Mouse (Mus musculus): ENCODE measurements at regions not wholly inside any gene's neighbourhood (a gene's known extent, or its start where the extent isn't known, plus 50 kb on each side); places are given as distances from the start of the nearest gene placed in this dataset.
A peak's percentile ranks its signal among the peaks of the same experiment; 100 is the strongest.
"Not testable (repeated sequence)": the region's sequence is repeated elsewhere in the genome, so short reads cannot be mapped to it uniquely, and the experiment has no call there.

GRCm38 (mm10) chr17:13547657-13548360, 193.4 kb downstream of the Tcp10c start:
- DNase-seq, result no peak
- intact Hi-C loops (cut with DNase I), result no loop called here

DNA sequence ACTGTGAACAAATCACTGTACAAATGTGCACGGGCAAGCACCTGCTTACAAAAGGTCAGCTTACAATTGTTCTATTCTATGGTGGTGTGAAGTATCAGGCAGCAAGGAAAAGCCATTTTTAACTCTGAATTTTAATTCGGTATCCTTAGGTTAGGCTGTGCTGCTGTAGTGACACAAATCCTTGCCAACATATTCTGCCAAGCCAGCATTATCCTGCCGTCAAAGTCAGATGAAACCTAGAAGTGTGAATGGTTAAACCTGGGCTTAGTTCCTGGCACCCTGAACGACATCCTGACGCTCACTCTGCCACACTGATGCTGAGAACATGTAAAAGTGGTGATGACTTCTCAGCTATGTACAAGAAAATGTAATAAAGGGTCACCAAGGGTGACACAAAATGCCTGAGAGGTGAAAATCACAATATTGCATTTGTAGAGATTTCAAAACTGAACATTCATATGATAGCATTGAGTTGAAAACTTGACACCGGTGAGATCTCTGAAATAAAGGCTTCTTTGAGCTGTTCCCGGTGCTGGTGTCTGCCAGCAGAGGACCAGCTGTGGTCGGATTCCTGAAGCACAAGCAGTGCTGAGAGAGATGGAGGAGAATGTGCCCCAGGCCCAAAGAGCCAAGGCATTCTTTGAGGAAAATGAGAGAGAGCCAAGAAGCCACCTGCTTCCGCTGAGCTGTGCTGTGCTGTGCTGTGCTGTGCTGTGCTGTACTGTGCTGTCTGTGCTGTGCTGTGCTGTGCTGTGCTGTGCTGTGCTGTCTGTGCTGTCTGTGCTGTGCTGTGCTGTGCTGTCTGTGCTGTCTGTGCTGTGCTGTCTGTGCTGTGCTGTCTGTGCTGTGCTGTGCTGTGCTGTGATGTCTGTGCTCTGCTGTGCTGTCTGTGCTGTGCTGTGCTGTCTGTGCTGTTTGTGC, 195.9 kb downstream of the Tcp10c start:
- intact Hi-C loops (cut with DNase I), result no loop called here

GRCm38 (mm10) chr17:13550896-13551267, 196.5 kb downstream of the Tcp10c start:
- DNase-seq; intact Hi-C loops (cut with DNase I): not testable (repeated sequence)

More for the DNA sequence above, 195.9 kb downstream of the Tcp10c start:
- DNase-seq, result no peak

- intact Hi-C loops (cut with DNase I); DNase-seq: not testable (repeated sequence)
Observed at GRCm38 (mm10) chr17:13551693-13552404, 197.5 kb downstream of the Tcp10c start.

DNA sequence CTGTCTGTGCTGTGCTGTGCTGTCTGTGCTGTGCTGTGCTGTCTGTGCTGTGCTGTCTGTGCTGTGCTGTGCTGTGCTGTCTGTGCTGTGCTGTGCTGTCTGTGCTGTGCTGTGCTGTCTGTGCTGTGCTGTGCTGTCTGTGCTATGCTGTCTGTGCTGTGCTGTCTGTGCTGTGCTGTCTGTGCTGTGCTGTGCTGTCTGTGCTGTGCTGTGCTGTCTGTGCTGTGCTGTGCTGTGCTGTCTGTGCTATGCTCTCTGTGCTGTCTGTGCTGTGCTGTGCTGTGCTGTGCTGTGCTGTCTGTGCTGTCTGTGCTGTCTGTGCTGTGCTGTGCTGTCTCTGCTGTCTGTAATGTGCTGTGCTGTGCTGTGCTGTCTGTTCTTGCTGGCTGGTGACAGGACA, 198.5 kb downstream of the Tcp10c start:
- DNase-seq; intact Hi-C loops (cut with DNase I): not testable (repeated sequence)

- DNase-seq, result peak; percentile 66 to 70
- intact Hi-C loops (cut with DNase I), result not testable (repeated sequence)
Observed at GRCm38 (mm10) chr17:13555311-13556059, 201.1 kb downstream of the Tcp10c start.

GRCm38 (mm10) chr17:13556060-13556660, 201.8 kb downstream of the Tcp10c start:
- DNase-seq; intact Hi-C loops (cut with DNase I): not testable (repeated sequence)

DNA sequence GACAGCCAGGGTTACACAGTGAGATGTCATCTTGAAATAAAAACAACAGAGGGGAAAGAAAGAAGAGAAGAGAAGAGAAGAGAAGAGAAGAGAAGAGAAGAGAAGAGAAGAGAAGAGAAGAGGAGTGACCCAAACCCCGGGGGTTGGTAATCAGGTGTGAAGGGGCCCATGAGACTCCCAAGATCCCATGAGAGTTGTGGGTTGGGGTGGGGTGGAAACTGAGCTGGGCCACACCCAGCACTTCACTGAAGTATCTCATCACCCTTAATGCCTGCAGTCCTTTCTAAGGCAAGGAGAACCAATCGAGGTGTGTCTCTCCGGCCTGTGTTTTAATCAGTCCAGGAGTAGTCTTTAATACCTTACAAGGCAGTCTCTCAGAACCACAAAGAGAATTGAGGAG, 201.5 kb upstream of the Afdn start:
- DNase-seq, result no peak
- intact Hi-C loops (cut with DNase I), result no loop called here

DNA sequence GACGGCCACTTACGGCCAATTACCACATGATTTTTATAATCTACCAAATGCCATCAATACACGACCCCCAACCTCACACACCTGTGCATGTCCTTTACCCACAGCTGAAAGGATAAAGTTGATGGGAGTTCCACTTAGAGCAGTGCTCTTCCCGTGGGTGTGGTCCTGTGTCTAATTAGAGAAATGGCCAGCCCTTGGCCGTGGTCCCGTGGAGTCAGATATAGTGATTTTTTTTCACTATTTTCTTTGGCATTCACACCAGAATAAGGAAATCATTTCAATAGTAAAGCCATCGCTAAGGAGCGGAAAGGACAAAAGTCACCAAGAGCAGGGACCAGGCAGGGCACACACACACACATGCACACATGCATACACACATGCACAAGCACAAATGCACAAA, 199.0 kb upstream of the Afdn start:
- intact Hi-C loops (cut with DNase I), result no loop called here
- DNase-seq, result peak; percentile 33 to 34

DNA sequence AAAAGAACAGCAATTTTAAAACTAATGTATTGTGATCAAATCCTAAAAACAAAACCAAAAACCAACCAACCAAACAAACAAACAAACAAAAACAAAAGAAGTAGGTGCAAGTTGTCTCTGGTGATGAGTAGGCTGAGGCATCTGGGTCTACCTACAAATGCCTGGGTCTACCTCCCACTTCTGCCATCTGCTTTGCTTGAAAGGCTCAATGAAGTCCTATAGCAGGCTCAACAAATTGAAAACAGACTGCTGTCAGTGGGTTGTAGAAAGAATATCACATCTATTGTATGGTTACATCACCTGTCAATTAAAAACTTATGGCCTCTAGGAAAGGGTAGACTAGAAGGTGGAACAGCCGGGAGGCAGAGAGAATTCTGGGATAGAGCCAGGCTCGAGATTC, 197.4 kb upstream of the Afdn start:
- intact Hi-C loops (cut with DNase I), result no loop called here
- DNase-seq, result no peak

DNA sequence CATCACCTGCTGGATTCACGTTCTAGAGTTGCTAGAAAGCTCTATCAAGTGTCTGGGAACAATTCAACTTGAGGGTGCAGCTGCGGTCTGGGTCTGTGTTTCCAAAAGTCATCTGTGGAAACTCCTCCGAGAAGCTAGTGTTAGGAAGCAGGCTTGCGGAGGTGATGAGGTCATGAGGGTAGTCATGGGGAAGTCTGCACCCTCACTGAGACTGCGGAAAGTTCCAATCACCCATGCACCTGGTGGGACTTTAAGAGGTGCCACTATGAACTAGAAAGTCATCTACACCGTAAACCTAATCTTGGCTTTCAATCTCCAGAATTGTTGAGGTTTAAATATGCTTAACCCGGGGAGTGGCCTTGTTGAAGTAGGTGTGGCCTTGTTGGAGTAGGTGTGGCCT, 195.5 kb upstream of the Afdn start:
- DNase-seq, result no peak
- intact Hi-C loops (cut with DNase I), result loop anchor here (5.0 kb wide), 2 partner anchors 37 to 268 kb away; no protein-coding TSS in a partner anchor

- intact Hi-C loops (cut with DNase I), result loop anchor here (5.0 kb wide), 2 partner anchors 39 to 266 kb away; no protein-coding TSS in a partner anchor
- no peak for DNase-seq
Observed at GRCm38 (mm10) chr17:13566680-13567079, 193.7 kb upstream of the Afdn start.

GRCm38 (mm10) chr17:13567183-13567582, 193.2 kb upstream of the Afdn start:
- DNase-seq, result no peak
- intact Hi-C loops (cut with DNase I), result loop anchor here (5.0 kb wide), 2 partner anchors 40 to 265 kb away; no protein-coding TSS in a partner anchor

DNA sequence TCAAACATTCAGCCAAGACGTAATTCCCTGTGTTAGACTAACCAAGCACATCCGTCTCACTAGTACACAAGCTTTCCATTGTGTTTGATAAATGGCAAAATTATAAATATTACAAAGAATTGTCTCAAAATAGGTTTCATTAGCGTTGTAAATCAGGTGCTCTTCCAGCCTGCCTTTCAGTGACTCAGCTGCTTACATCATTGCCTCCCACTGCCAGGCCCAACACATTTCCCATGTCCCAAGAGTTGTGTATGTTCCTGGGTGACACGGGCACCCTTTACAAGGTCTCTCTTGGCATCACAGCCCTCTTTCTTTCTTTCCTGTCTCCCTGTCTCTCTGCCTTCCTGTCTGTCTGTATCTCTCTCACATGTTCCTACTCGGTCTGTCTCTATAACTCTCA, 189.5 kb upstream of the Afdn start:
- intact Hi-C loops (cut with DNase I), result no loop called here
- DNase-seq, result no peak

DNA sequence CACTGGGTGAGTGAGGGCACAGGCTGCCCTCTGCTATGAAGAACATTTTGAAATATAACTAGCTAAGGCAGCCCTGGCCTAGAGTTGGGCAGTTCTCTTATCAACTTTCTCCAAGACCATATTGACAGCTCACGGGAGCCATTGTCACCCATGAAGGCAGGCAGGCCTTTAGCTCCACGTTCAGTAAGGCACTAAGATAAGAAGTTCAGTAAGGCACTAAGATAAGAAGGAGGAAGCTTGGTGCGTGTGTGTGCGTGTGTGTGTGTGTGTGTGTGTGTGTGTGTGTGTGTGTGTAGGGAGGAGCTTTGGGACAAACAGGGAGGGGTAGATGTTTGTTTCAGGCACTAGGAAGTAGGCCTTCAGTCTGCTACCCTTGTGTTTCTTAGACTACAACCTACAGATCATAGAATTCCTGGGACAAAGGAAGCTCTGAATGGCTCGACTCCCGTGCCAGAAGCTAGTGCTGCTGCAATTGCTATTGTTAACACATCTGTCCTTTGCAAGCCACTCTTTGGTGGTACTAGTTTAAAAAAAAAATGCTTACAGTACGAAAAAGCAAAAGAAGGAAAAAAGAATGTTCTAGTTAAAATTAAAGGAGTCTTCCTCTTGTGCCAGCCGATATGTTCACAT, 188.0 kb upstream of the Afdn start:
- intact Hi-C loops (cut with DNase I), result no loop called here

GRCm38 (mm10) chr17:13573036-13573435, 187.3 kb upstream of the Afdn start:
- DNase-seq, result no peak
- intact Hi-C loops (cut with DNase I), result no loop called here

More for the DNA sequence above, 188.0 kb upstream of the Afdn start:
- no peak for DNase-seq

- intact Hi-C loops (cut with DNase I), result no loop called here
- DNase-seq, result no peak
Observed at GRCm38 (mm10) chr17:13574122-13574521, 186.2 kb upstream of the Afdn start.

DNA sequence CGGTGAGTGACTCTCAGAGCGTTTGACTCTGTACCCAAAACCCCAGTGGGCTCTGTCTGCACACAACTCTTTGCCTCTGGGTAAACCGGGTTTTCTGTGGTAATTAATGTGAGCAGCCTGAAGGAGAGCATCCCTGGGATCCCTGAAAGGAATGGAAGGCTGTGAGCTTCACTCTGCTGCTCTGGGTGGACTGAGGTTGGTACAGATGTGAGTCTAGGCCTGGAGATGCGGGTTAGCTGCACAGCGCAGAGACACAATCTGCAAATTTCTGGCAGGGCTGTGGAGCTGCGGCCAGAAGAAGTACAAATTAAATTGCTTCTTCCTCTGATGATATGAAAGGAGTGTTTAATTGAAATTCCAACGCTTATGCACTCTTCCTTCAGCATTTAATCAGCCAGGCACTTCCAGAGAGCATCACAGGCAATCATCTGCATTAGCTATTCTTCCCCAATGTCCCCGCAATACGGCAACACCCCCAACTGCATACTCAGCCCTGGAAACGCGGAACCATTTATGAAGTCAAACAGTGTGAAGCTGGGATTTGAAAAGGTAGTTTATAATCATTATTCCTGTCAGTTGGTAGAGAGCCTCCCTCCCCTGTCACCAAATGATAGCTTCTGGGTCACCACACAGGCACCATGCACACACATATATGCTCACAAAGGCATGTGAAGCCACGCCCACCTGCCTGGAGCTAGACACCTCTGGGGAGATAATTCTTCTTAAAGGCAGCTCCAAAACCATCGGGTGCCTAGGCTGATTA, 185.5 kb upstream of the Afdn start:
- intact Hi-C loops (cut with DNase I), result no loop called here
- no peak for DNase-seq

- no peak for DNase-seq
- intact Hi-C loops (cut with DNase I), result no loop called here
Observed at GRCm38 (mm10) chr17:13577798-13578197, 182.5 kb upstream of the Afdn start.
